Mouse (Mus musculus) ES-E14 (cell line): ENCODE measurements at regions not wholly inside any gene's neighbourhood (a gene's known extent, or its start where the extent isn't known, plus 50 kb on each side); places are given as distances from the start of the nearest gene placed in this dataset.

ENCODE experiments used
- DNase-seq: peaks from one replicate; pipeline ENCODE4 v3.0.0-alpha.2; 2013; ENCODE audit warnings: low read depth, low spot score
- H3K27ac ChIP-seq: 2 replicates; pipeline ENCODE4 v1.5.1; 2012; ENCODE audit warnings: low read depth, mild to moderate bottlenecking, low read length, moderate library complexity, mixed read lengths; ENCODE audit not compliant: poor library complexity, insufficient read depth, severe bottlenecking
- H3K36me3 ChIP-seq: 2 replicates; pipeline ENCODE4 v1.6.1; 2012; ENCODE audit warnings: mild to moderate bottlenecking, low read length, moderate library complexity, mixed read lengths; ENCODE audit not compliant: control insufficient read depth, poor library complexity, insufficient read depth, severe bottlenecking
- H3K4me1 ChIP-seq, 2 experiments: fragments of 150-350 bp in 1 of 2; sonication (generic) in 1 of 2; 2 replicates each; pipeline ENCODE4 v1.6.1; 2012; ENCODE audit warnings: low read length in 2 of 2, mild to moderate bottlenecking in 1 of 2, mixed read lengths in 1 of 2; ENCODE audit not compliant: control insufficient read depth in 2 of 2, insufficient read depth in 2 of 2, poor library complexity in 1 of 2
- H3K4me3 ChIP-seq, 2 experiments: fragments of 150-350 bp in 1 of 2; sonication (generic) in 1 of 2; 2 replicates each; pipeline ENCODE4 v1.5.1; 2012; ENCODE audit warnings: low read length in 2 of 2, low read depth in 1 of 2, mild to moderate bottlenecking in 1 of 2, mixed read lengths in 1 of 2; ENCODE audit not compliant: insufficient read depth in 1 of 2, poor library complexity in 1 of 2, severe bottlenecking in 1 of 2
- H3K9ac ChIP-seq: 2 replicates; pipeline ENCODE4 v1.6.1; 2012; ENCODE audit warnings: low read depth, mild to moderate bottlenecking, low read length, mixed read lengths; ENCODE audit not compliant: poor library complexity, insufficient read depth, severe bottlenecking
- H3K9me3 ChIP-seq: fragments of 150-350 bp; sonication (generic); 2 replicates; pipeline ENCODE4 v1.6.1; 2012; ENCODE audit warnings: low read depth, mild to moderate bottlenecking, low read length; ENCODE audit not compliant: control insufficient read depth, insufficient read depth
- CHD2 ChIP-seq: IDR thresholded peaks from 2 replicates; pipeline ENCODE4 v1.6.1; 2014; ENCODE audit warnings: mild to moderate bottlenecking, low read depth, low read length, inconsistent platforms
- HCFC1 ChIP-seq: IDR thresholded peaks from 2 replicates; pipeline ENCODE4 v1.6.1; 2012; ENCODE audit warnings: low read length, inconsistent platforms, borderline replicate concordance; ENCODE audit not compliant: insufficient read depth
- MAFK ChIP-seq: IDR thresholded peaks from 2 replicates; pipeline ENCODE4 v1.6.1; 2014; ENCODE audit warnings: mild to moderate bottlenecking, low read depth, low read length, inconsistent platforms; ENCODE audit not compliant: insufficient read depth
- ZC3H11A ChIP-seq: IDR thresholded peaks from 2 replicates; pipeline ENCODE4 v1.6.1; 2012; ENCODE audit warnings: low read depth, mild to moderate bottlenecking, inconsistent platforms, low read length, borderline replicate concordance
- ZNF384 ChIP-seq: IDR thresholded peaks from 2 replicates; pipeline ENCODE4 v1.6.1; 2012; ENCODE audit warnings: low read depth, low read length, inconsistent platforms
- in situ Hi-C, 2 experiments: fragments of 600-800 bp; cut with MboI; formaldehyde crosslinking; loops; one replicate each; pipeline ENCODE4 v1.15.1; 2025; ENCODE audit warnings: low sequenced_read_pairs in 2 of 2, inconsistent platforms in 1 of 2; ENCODE audit not compliant: unreplicated experiment in 2 of 2

- in situ Hi-C loops, result no loop called here
Measured at GRCm38 (mm10) chr4:34391499-34391898, 159.2 kb upstream of the Akirin2 start.

GRCm38 (mm10) chr4:34403061-34403460, 147.7 kb upstream of the Akirin2 start:
- Histone ChIP-seq H3K9me3 (no peaks in the 10 kb centered on the region), H3K9ac (no peak overlapping the region), H3K36me3 (no peaks in the 10 kb centered on the region), H3K4me1 (no peaks in the 10 kb centered on the region), H3K27ac (no peak overlapping the region), H3K4me3 (no peak overlapping the region)
- in situ Hi-C loops, result no loop called here
- DNase-seq, result no peak
- TF ChIP-seq ZNF384 (no peak), HCFC1 (no peak), MAFK (no peak), CHD2 (no peak), ZC3H11A (no peak)

More at GRCm38 (mm10) chr4:34391499-34391898, 159.2 kb upstream of the Akirin2 start:
- Histone ChIP-seq H3K4me1 (no peaks in the 10 kb centered on the region), H3K36me3 (no peaks in the 10 kb centered on the region), H3K4me3 (no peak overlapping the region), H3K9me3 (no peaks in the 10 kb centered on the region), H3K9ac (no peak overlapping the region), H3K27ac (no peak overlapping the region)
- peak; percentile 40 for DNase-seq
- TF ChIP-seq ZNF384 (no peak), MAFK (no peak), CHD2 (no peak), ZC3H11A (peak; percentile 83), HCFC1 (no peak)

- H3K9me3 ChIP-seq, result no peaks in the 10 kb centered on the region
- H3K9ac ChIP-seq, result no peak overlapping the region
- DNase-seq, result no peak
- in situ Hi-C loops, result no loop called here
- H3K4me1 ChIP-seq, result no peaks in the 10 kb centered on the region
- no peaks in the 10 kb centered on the region for H3K36me3 ChIP-seq
- no peak overlapping the region for H3K27ac ChIP-seq
- TF ChIP-seq MAFK (no peak), ZC3H11A (no peak), HCFC1 (no peak), CHD2 (no peak), ZNF384 (no peak)
- H3K4me3 ChIP-seq, result no peak overlapping the region
Measured at GRCm38 (mm10) chr4:34407181-34407580, 143.6 kb upstream of the Akirin2 start.

- Histone ChIP-seq H3K36me3 (no peaks in the 10 kb centered on the region), H3K9me3 (no peaks in the 10 kb centered on the region), H3K4me3 (no peak overlapping the region), H3K4me1 (no peaks in the 10 kb centered on the region), H3K9ac (no peak overlapping the region), H3K27ac (no peak overlapping the region)
- in situ Hi-C loops, result no loop called here
- DNase-seq, result no peak
- TF ChIP-seq MAFK, result no peak
- TF ChIP-seq ZNF384, result no peak
- TF ChIP-seq HCFC1, result no peak
- TF ChIP-seq CHD2, result no peak
- TF ChIP-seq ZC3H11A, result no peak
Measured at GRCm38 (mm10) chr4:34420970-34421369, 129.8 kb upstream of the Akirin2 start.

- no peak overlapping the region for H3K9ac ChIP-seq
- H3K9me3 ChIP-seq, result no peaks in the 10 kb centered on the region
- no peaks in the 10 kb centered on the region for H3K36me3 ChIP-seq
- TF ChIP-seq CHD2, result no peak
- H3K4me3 ChIP-seq, result no peak overlapping the region
- DNase-seq, result no peak
- in situ Hi-C loops, result no loop called here
- H3K27ac ChIP-seq, result no peak overlapping the region
- no peaks in the 10 kb centered on the region for H3K4me1 ChIP-seq
Measured at GRCm38 (mm10) chr4:34424131-34424646, 126.5 kb upstream of the Akirin2 start.
